Mouse (Mus musculus): ENCODE measurements around the gene Tbcd. TPM values are rescaled to one million over a fixed set of nuclear protein-coding genes. Genes with fewer than 3 reads are reported as not detected.

The Tbcd gene
- polyA plus RNA-seq, 1 experiment from 2014 or later, result 29.8 TPM

- Histone ChIP-seq H3K36me3 (ENCODE audit: insufficient read depth, low read length) (no peaks in the 10 kb centered on the region), H3K4me2 (ENCODE audit: low read length) (no peak overlapping the region), H3K4me1 (replicated peaks; ENCODE audit: insufficient read depth, low read length) (peaks cover 35% of the 10 kb centered on the region), H3K4me3 (replicated peaks; ENCODE audit: low read depth, low read length) (no peak overlapping the region), H3K27ac (peak overlapping the region; percentile 70), H3K9me3 (replicated peaks; ENCODE audit: low read length) (no peaks in the 10 kb centered on the region), H3K27me3 (ENCODE audit: insufficient read depth, low read length) (no peaks in the 10 kb centered on the region), H3K9ac (ENCODE audit: low read depth, low read length) (no peak overlapping the region)
- 60% methylated on average over 12 of the region's 12 CpGs for WGBS
- ATAC-seq (replicated peaks; ENCODE audit: low FRiP score, low read depth), result no peak
- DNase-seq (ENCODE audit: low spot score), result peak; percentile 71
- no peak for TF ChIP-seq CTCF (IDR thresholded peaks at IDR 0.05; ENCODE audit: low read depth)
Observed at GRCm38 (mm10) chr11:121548996-121549842, 97.5 kb downstream of the Tbcd start.

DNA sequence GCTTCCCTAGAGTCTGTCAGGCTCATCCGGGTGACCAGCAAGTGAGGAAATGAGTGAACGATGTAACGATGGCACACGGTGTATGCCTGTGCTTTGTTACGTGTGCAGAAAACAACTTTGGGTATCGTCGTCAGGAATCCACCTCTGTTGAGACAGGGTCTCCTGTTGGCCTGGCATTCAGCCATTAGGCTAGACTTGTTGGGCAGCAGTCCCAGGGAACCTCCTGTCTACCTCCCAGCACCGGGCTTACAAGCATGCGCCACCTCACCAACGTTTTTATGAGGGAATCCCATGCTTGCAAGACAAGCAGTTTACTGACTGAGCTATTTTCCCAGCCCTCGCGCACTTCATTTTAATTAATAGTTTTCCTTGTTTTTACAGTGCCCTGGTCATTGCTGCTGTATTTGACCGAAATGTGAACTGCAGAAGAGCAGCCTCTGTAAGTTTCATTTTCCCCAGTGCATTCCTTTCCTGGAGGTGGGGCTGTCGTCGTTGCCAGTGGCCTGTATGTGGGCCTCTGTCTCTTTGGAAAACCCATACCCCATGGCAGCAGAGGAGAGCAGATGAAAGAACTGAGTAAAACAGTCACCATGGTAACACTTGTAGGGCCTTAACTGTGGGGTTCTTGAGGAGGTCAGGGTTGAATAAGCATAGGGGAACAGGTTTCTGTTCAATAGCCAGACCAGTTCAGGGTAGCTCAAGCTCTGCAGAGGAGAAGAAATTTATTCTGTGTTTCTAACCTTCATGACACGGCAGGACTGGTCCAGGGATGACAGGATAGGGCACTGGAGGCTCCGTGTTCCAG lies 98.3 kb downstream of the Tbcd start:
- ATAC-seq (replicated peaks; ENCODE audit: low FRiP score, low read depth) (peak; percentile 31), DNase-seq (ENCODE audit: low spot score) (peak; percentile 71)
- H3K9ac ChIP-seq (ENCODE audit: low read depth, low read length), result no peak overlapping the region
- no peaks in the 10 kb centered on the region for H3K27me3 ChIP-seq (ENCODE audit: insufficient read depth, low read length)
- peaks cover 35% of the 10 kb centered on the region for H3K4me1 ChIP-seq (replicated peaks; ENCODE audit: insufficient read depth, low read length)
- TF ChIP-seq CTCF (IDR thresholded peaks at IDR 0.05; ENCODE audit: low read depth), result 0 out of 2 replicates have a peak, but pooled peaks have one; percentile 14
- peak overlapping the region; percentile 18; the same call in 1 of the 2 replicates for H3K4me2 ChIP-seq (ENCODE audit: low read length)
- H3K36me3 ChIP-seq (ENCODE audit: insufficient read depth, low read length), result no peaks in the 10 kb centered on the region
- peak overlapping the region; percentile 70 for H3K27ac ChIP-seq
- no peaks in the 10 kb centered on the region for H3K9me3 ChIP-seq (replicated peaks; ENCODE audit: low read length)
- H3K4me3 ChIP-seq (replicated peaks; ENCODE audit: low read depth, low read length), result no peak overlapping the region
- 33% methylated on average over 17 of the region's 17 CpGs for WGBS

DNA sequence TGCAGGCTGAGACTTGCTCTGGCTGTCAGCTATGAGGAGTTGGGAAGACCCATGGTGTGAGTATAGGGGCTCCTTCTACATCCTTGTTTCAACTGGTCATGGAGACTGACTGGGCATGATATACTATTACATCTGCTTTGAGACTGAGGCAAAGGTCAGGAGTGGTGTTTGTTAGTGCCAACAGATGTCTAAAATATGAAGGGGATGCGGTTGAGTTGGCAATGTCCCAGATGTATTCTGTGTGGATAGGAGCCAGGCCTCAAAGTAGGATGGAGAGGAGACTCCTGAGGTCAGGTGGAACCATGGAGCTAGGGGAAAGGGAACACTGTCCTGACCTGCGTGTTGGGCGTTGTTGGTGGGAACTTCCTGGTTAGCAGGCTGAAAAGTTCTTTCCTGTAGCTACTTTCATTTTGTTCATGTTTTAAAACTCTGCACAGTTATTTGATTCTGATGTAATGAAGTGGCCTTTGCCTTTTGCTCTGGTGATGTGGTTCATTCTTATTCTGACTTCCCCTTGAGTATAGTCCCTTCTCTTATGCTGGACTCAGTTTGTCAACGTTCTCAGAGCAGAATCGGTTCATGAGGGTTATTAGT lies 99.6 kb downstream of the Tbcd start:
- WGBS, result 73% methylated on average over 5 of the region's 5 CpGs
- Histone ChIP-seq H3K27ac (peak overlapping the region; percentile 70; the same call in 1 of the 2 replicates), H3K36me3 (ENCODE audit: insufficient read depth, low read length) (no peaks in the 10 kb centered on the region), H3K4me1 (replicated peaks; ENCODE audit: insufficient read depth, low read length) (peaks cover 35% of the 10 kb centered on the region), H3K9ac (ENCODE audit: low read depth, low read length) (no peak overlapping the region), H3K9me3 (replicated peaks; ENCODE audit: low read length) (no peaks in the 10 kb centered on the region), H3K4me3 (replicated peaks; ENCODE audit: low read depth, low read length) (no peak overlapping the region), H3K4me2 (ENCODE audit: low read length) (no peak overlapping the region), H3K27me3 (ENCODE audit: insufficient read depth, low read length) (no peaks in the 10 kb centered on the region)
- ATAC-seq (replicated peaks; ENCODE audit: low FRiP score, low read depth) (no peak), DNase-seq (ENCODE audit: low spot score) (no peak)
- no peak for TF ChIP-seq CTCF (IDR thresholded peaks at IDR 0.05; ENCODE audit: low read depth)

DNA sequence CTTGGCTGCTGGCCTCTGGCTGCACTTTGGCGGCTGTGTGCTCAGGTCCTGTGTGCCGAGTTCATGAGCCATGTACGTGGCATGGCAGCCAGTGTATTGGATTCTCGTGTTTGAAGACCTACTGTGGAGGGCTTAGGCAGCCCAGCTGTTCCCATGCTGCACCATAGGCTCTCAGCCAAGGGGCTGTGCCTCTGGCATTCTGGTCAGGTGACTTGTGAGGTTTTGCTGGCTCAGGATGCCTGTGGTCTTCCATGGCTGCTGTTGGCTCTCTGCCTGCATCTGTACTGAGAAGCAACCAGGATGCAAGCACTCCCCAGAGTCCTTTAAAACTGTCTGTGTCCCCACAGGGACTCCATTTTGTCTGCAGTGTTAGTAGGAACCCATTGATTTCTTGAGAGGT lies 100.4 kb downstream of the Tbcd start:
- H3K27ac ChIP-seq, result peak overlapping the region; percentile 36; the same call in 1 of the 2 replicates
- peaks cover 35% of the 10 kb centered on the region for H3K4me1 ChIP-seq (replicated peaks; ENCODE audit: insufficient read depth, low read length)
- peak; percentile 86 for DNase-seq (ENCODE audit: low spot score)
- H3K36me3 ChIP-seq (ENCODE audit: insufficient read depth, low read length), result no peaks in the 10 kb centered on the region
- no peak for TF ChIP-seq CTCF (IDR thresholded peaks at IDR 0.05; ENCODE audit: low read depth)
- ATAC-seq (replicated peaks; ENCODE audit: low FRiP score, low read depth), result peak; percentile 50; the same call in 1 of the 2 replicates
- H3K27me3 ChIP-seq (ENCODE audit: insufficient read depth, low read length), result no peaks in the 10 kb centered on the region
- no peak overlapping the region for H3K9ac ChIP-seq (ENCODE audit: low read depth, low read length)
- H3K4me2 ChIP-seq (ENCODE audit: low read length), result no peak overlapping the region
- 60% methylated on average over 4 of the region's 4 CpGs for WGBS
- no peaks in the 10 kb centered on the region for H3K9me3 ChIP-seq (replicated peaks; ENCODE audit: low read length)
- no peak overlapping the region for H3K4me3 ChIP-seq (replicated peaks; ENCODE audit: low read depth, low read length)

- 0 out of 2 replicates have a peak, but pooled peaks cover 3% of the 10 kb centered on the region for H3K36me3 ChIP-seq (ENCODE audit: insufficient read depth, low read length)
- DNase-seq (ENCODE audit: low spot score) (no peak), ATAC-seq (replicated peaks; ENCODE audit: low FRiP score, low read depth) (no peak)
- H3K4me3 ChIP-seq (replicated peaks; ENCODE audit: low read depth, low read length), result no peak overlapping the region
- no peaks in the 10 kb centered on the region for H3K27me3 ChIP-seq (ENCODE audit: insufficient read depth, low read length)
- H3K9ac ChIP-seq (ENCODE audit: low read depth, low read length), result no peak overlapping the region
- H3K4me1 ChIP-seq (replicated peaks; ENCODE audit: insufficient read depth, low read length), result peaks cover 35% of the 10 kb centered on the region
- 73% methylated on average over 7 of the region's 7 CpGs for WGBS
- H3K4me2 ChIP-seq (ENCODE audit: low read length), result no peak overlapping the region
- no peak for TF ChIP-seq CTCF (IDR thresholded peaks at IDR 0.05; ENCODE audit: low read depth)
- peak overlapping the region; percentile 25; the same call in 1 of the 2 replicates for H3K27ac ChIP-seq
- no peaks in the 10 kb centered on the region for H3K9me3 ChIP-seq (replicated peaks; ENCODE audit: low read length)
Observed at GRCm38 (mm10) chr11:121552846-121553457, 101.2 kb downstream of the Tbcd start.
